Mouse (Mus musculus): ENCODE data around the gene Zfp948.
"Not testable (repeated sequence)": the region's sequence is repeated elsewhere in the genome, so short reads cannot be mapped to it uniquely, and the experiment has no call there.

Gene Zfp948

DNA sequence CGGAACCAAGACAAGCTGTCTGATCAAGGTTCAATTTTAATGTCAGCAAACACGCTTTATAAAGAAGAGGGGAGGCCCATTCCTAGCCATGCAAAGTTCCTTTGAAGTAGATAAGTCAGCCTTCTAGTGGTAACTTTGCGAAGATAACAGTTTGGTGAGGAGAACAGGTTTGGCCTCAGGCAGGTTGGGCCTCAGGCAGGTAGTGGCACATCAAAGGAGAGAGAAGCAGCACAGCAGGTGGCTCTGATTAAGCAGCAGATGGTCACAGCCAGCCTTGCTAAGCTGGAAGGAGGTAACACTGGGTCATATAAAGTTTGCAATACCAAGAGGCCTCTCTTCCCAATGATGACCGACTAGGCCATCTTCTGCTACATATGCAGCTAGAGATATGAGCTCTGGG, 69.0 kb downstream of the Zfp948 start:
- DNase-seq (ENCODE audit: low spot score), result not testable (repeated sequence)

Data from ovary, postnatal 10 days (tissue).